Mouse (Mus musculus): ENCODE data around the gene Dusp22. TPM values are rescaled to one million over a fixed set of nuclear protein-coding genes. Genes with fewer than 3 reads are reported as not detected.

Gene Dusp22
- 14.6 and 15.2 TPM in 2 replicates for polyA plus RNA-seq (2015; fragmentation: Nextera tagmentation; extraction: Ambion mirVana)

DNA sequence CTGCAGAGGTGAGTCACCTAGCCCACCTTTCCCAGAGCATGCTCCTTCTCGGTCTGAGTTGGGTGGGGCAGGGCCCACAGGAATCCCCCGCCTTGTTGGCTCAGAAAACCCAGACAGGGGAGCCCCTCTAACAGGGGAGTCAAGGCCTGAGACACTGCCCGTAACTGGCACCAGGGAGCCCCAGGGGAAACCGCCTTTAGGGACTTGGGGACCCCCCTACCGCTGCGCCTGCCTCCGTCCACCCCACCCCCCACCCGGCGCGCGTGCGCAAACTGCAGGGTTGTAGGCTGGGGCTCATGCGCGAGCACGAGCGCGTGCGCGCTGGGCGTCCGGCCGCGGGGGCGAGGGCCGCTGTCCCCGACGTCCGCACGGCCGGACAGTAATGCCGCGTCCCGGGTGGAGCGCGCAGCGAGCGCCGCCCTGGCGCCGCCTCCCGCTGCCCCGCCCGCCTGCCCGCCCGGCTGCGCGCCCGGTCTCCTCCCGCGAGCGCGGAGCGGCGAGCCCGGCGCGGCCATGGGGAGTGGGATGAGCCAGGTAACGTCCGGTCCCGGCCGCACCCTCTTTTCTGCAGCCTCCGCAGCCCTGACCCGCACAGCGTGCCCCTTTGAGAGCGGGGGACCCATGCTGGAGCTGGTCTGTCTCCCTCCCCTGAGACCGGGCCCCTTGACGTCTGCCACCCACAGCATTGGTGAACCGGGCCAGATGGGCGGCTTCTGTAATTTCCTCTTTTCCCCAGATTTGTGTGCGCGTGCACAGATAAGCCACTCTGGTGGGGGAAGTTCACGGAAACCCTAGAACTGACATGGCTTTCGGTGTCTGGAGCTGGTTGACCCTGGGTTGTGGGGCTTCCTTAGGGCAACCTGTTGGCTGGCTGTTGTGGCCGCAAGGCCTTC is at the start of gene Dusp22:
Dusp22 (plus strand) TSS at position 387 of the 893 bp plus-strand sequence.
- H3K36me3 ChIP-seq (replicated peaks; ENCODE audit: insufficient read depth, low read length), result no peaks in the 10 kb centered on the region
- H3K4me1 ChIP-seq (ENCODE audit: insufficient read depth), result no peaks in the 10 kb centered on the region
- WGBS (ENCODE audit: insufficient replicate concordance), result 2% methylated on average over 60 of the region's 74 CpGs
- H3K9me3 ChIP-seq (ENCODE audit: low read length), result no peaks in the 10 kb centered on the region
- TF ChIP-seq CTCF (IDR thresholded peaks at IDR 0.05; ENCODE audit: low read depth) (no peak), EP300 (IDR thresholded peaks at IDR 0.05; ENCODE audit: low read depth) (peak; percentile 37; the same call in 1 of the 2 replicates)
- peak within 1 kb of the TSS; percentile 92 for H3K27ac ChIP-seq (ENCODE audit: low read depth)
- no peaks in the 10 kb centered on the region for H3K27me3 ChIP-seq (ENCODE audit: insufficient read depth, low read length)
- peak within 1 kb of the TSS; percentile 75 for H3K9ac ChIP-seq (replicated peaks)
- ATAC-seq (peak; percentile 94), DNase-seq (peak; percentile 88)
- peak within 1 kb of the TSS; percentile 70 for H3K4me2 ChIP-seq (ENCODE audit: low read depth, low read length)
- peak within 1 kb of the TSS; percentile 70 for H3K4me3 ChIP-seq (ENCODE audit: low read depth, low read length)

DNA sequence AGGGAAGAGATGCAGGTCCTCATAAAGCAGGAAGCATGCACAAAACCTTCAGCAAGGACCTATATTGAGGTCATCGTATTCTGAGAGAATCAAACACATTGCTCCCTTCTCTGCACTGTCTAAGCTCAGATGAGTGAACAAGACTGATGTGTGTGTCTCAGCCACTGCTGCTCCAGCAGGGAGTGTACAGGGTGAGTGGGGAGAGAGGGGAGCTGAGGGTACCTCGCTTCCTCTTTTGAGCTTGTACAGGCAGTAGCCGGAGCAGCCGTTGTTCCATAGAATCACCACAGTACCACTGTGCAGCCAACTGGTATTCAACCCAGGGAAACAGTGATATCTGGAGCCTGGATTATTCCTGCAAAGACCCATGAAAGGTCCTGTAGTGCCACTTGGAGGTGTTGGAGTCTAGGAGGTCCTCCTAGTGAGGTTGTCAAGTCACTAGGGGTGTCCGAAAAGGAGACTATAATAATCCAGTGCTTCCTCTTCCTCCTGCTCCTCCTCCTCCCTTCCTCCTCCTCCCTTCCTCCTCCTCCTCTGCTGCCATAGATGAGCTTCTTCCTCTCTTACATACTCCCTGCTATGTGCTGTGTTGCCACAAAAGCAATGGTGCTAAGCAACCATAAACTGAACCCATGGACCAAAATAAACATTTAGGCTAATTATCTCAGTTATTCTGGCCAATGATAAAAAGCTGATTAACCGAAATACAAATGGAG is 47.6 kb upstream of the Dusp22 start:
- no peaks in the 10 kb centered on the region for H3K27me3 ChIP-seq (ENCODE audit: insufficient read depth, low read length)
- 37% methylated on average over 6 of the region's 6 CpGs for WGBS (ENCODE audit: insufficient replicate concordance)
- DNase-seq (no peak), ATAC-seq (no peak)
- H3K9me3 ChIP-seq (ENCODE audit: low read length), result no peaks in the 10 kb centered on the region
- H3K27ac ChIP-seq (ENCODE audit: low read depth), result no peak overlapping the region
- no peak overlapping the region for H3K4me2 ChIP-seq (ENCODE audit: low read depth, low read length)
- no peak overlapping the region for H3K4me3 ChIP-seq (ENCODE audit: low read depth, low read length)
- no peaks in the 10 kb centered on the region for H3K36me3 ChIP-seq (replicated peaks; ENCODE audit: insufficient read depth, low read length)
- TF ChIP-seq EP300 (IDR thresholded peaks at IDR 0.05; ENCODE audit: low read depth) (no peak), CTCF (IDR thresholded peaks at IDR 0.05; ENCODE audit: low read depth) (no peak)
- H3K9ac ChIP-seq (replicated peaks), result no peak overlapping the region
- H3K4me1 ChIP-seq (ENCODE audit: insufficient read depth), result no peaks in the 10 kb centered on the region; the same call in 1 of the 2 replicates

DNA sequence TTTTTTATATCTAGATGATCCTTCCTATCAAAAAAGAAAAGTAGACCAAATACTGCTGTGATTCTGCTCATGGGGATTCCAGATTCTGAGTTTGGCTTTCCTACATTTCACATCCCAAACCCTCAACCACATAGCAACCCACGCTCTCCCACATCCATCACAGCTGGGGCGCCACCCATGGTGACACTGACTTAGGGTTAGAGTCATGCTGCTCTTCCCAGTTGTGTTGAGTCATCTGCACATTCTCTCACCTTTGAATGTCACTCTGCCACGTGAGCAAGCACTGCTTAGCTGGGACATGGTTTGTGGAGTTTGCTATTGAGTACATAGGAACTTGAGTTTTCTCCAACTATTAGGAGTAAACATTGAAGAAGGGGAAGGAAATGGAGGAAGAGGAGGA is 40.1 kb upstream of the Dusp22 start:
- Histone ChIP-seq H3K27me3 (ENCODE audit: insufficient read depth, low read length) (no peaks in the 10 kb centered on the region), H3K4me3 (ENCODE audit: low read depth, low read length) (no peak overlapping the region), H3K4me2 (ENCODE audit: low read depth, low read length) (no peak overlapping the region), H3K36me3 (replicated peaks; ENCODE audit: insufficient read depth, low read length) (no peaks in the 10 kb centered on the region), H3K9me3 (ENCODE audit: low read length) (no peaks in the 10 kb centered on the region), H3K4me1 (ENCODE audit: insufficient read depth) (no peaks in the 10 kb centered on the region), H3K9ac (replicated peaks) (no peak overlapping the region), H3K27ac (ENCODE audit: low read depth) (no peak overlapping the region)
- DNase-seq (no peak), ATAC-seq (no peak)
- WGBS (ENCODE audit: insufficient replicate concordance), result 55% methylated on average over 3 of the region's 3 CpGs
- TF ChIP-seq EP300 (IDR thresholded peaks at IDR 0.05; ENCODE audit: low read depth) (no peak), CTCF (IDR thresholded peaks at IDR 0.05; ENCODE audit: low read depth) (no peak)

DNA sequence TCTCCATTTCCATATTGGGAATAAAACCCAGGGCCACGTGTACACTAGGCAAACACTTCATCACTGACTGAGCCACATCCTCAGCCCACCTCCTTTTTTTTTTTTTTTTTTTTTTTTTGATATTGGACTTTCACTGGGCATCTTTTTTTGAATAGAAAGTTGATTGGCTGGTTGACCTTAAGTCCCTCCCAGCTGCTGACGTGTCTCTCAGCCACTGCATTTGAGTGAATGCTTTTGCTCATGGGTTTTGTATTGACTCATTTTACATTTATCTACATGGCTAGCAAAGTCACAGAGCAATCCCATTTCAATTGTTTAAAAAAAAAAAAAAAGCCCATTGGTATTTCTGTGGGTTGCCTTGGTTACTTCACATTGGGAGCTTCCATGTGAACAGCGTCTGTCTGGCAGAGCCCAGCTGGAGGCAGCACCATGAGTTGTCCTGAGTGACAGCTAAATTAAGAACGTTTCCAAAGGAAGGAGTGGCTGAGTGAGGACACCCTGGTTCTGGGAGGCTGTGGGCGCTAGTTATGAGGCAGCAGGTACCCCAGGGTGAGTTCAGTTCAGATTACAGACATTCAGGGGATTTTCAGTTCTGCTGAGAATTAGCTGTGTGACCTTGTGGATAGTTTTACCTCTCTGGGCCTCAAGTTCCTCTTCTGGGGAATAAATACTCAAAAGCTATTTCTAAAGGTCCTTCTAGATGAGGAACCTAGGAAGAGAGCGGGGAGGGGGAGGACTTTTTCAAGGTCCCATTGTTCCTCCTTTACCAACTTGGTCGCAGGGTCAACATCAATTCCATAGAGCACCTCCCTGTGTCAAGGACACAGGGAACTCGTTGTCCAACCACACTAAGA is 31.4 kb upstream of the Dusp22 start:
- Histone ChIP-seq H3K27ac (ENCODE audit: low read depth) (no peak overlapping the region), H3K4me3 (ENCODE audit: low read depth, low read length) (no peak overlapping the region), H3K9me3 (ENCODE audit: low read length) (no peaks in the 10 kb centered on the region), H3K4me1 (ENCODE audit: insufficient read depth) (peaks cover 2% of the 10 kb centered on the region; the same call in 1 of the 2 replicates), H3K27me3 (ENCODE audit: insufficient read depth, low read length) (no peaks in the 10 kb centered on the region), H3K36me3 (replicated peaks; ENCODE audit: insufficient read depth, low read length) (no peaks in the 10 kb centered on the region), H3K9ac (replicated peaks) (no peak overlapping the region), H3K4me2 (ENCODE audit: low read depth, low read length) (no peak overlapping the region)
- WGBS (ENCODE audit: insufficient replicate concordance), result 56% methylated on average over 8 of the region's 8 CpGs
- TF ChIP-seq CTCF (IDR thresholded peaks at IDR 0.05; ENCODE audit: low read depth), result no peak
- TF ChIP-seq EP300 (IDR thresholded peaks at IDR 0.05; ENCODE audit: low read depth), result no peak
- DNase-seq, result no peak
- ATAC-seq, result no peak

DNA sequence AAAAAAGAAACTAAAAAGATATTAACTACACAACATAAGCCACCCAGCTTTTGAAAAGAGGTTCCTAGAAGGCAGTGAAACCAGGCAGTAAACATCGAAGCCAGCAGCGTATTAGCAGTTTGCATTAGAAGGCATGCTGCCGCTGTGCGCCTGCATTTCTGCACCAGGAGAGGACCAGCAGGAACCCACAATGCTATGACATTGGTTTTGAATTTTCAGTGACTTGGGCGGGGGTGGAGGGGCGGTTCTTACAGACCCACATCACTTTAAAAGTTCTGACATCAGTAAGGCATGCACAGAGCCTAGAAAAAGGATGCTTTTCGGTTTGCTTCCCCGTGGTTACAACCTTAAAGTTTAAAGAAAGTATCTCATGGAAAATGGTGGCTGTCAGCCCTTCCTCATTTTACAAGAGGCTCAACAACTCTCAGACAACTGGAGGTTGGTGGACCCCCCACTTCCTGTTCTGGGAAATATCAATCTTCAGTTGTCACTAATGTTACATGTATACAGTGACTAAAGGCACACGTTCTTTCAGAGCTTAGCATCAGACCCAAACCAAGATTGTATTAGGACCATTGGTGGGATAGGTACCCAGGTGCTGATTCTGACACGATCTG is 29.9 kb upstream of the Dusp22 start:
- H3K9me3 ChIP-seq (ENCODE audit: low read length), result no peaks in the 10 kb centered on the region
- no peak overlapping the region for H3K27ac ChIP-seq (ENCODE audit: low read depth)
- H3K4me2 ChIP-seq (ENCODE audit: low read depth, low read length), result no peak overlapping the region
- ATAC-seq, result no peak
- 40% methylated on average over 10 of the region's 10 CpGs for WGBS (ENCODE audit: insufficient replicate concordance)
- H3K36me3 ChIP-seq (replicated peaks; ENCODE audit: insufficient read depth, low read length), result no peaks in the 10 kb centered on the region
- peaks cover 2% of the 10 kb centered on the region; the same call in 1 of the 2 replicates for H3K4me1 ChIP-seq (ENCODE audit: insufficient read depth)
- DNase-seq, result no peak
- H3K27me3 ChIP-seq (ENCODE audit: insufficient read depth, low read length), result no peaks in the 10 kb centered on the region
- H3K9ac ChIP-seq (replicated peaks), result no peak overlapping the region
- no peak overlapping the region for H3K4me3 ChIP-seq (ENCODE audit: low read depth, low read length)
- no peak for TF ChIP-seq EP300 (IDR thresholded peaks at IDR 0.05; ENCODE audit: low read depth)
- no peak for TF ChIP-seq CTCF (IDR thresholded peaks at IDR 0.05; ENCODE audit: low read depth)
